Mouse (Mus musculus): Measurements from ENCODE around the gene Hoxb9. TPM values are rescaled to one million over a fixed set of nuclear protein-coding genes. Genes with fewer than 3 reads are reported as not detected.
A peak's percentile ranks its signal among the peaks of the same experiment; 100 is the strongest.

The Hoxb9 gene
- total RNA-seq, 1 experiment from 2014 or later, result not detected

GRCm38 (mm10) chr11:96264390-96265020 lies 6.8 kb upstream of the Hoxb9 start:
- ATAC-seq (replicated peaks; ENCODE audit: low read depth, poor library complexity, severe bottlenecking), result no peak

- no peak for ATAC-seq (replicated peaks; ENCODE audit: low read depth, poor library complexity, severe bottlenecking)
Observed at GRCm38 (mm10) chr11:96265954-96266353, 5.3 kb upstream of the Hoxb9 start.

- no peak for ATAC-seq (replicated peaks; ENCODE audit: low read depth, poor library complexity, severe bottlenecking)
Observed at GRCm38 (mm10) chr11:96267021-96267920, 4.0 kb upstream of the Hoxb9 start.

GRCm38 (mm10) chr11:96268031-96268745 lies 3.1 kb upstream of the Hoxb9 start:
- no peak for ATAC-seq (replicated peaks; ENCODE audit: low read depth, poor library complexity, severe bottlenecking)

- no peak for ATAC-seq (replicated peaks; ENCODE audit: low read depth, poor library complexity, severe bottlenecking)
Observed at GRCm38 (mm10) chr11:96269869-96270268, 1.4 kb upstream of the Hoxb9 start.

- ATAC-seq (replicated peaks; ENCODE audit: low read depth, poor library complexity, severe bottlenecking), result no peak
Observed at GRCm38 (mm10) chr11:96271541-96272011, 319 bp downstream of the Hoxb9 start.

GRCm38 (mm10) chr11:96272024-96272921 lies 1.0 kb downstream of the Hoxb9 start:
- no peak for ATAC-seq (replicated peaks; ENCODE audit: low read depth, poor library complexity, severe bottlenecking)

GRCm38 (mm10) chr11:96274428-96274827 lies 3.2 kb downstream of the Hoxb9 start:
- ATAC-seq (replicated peaks; ENCODE audit: low read depth, poor library complexity, severe bottlenecking), result no peak

- no peak for ATAC-seq (replicated peaks; ENCODE audit: low read depth, poor library complexity, severe bottlenecking)
Observed at GRCm38 (mm10) chr11:96275896-96276295, 4.6 kb downstream of the Hoxb9 start.

- ATAC-seq (replicated peaks; ENCODE audit: low read depth, poor library complexity, severe bottlenecking), result no peak
Observed at GRCm38 (mm10) chr11:96277151-96278044, 6.1 kb downstream of the Hoxb9 start.

GRCm38 (mm10) chr11:96278324-96278723 lies 7.1 kb downstream of the Hoxb9 start:
- ATAC-seq (replicated peaks; ENCODE audit: low read depth, poor library complexity, severe bottlenecking), result no peak

- peak; percentile 87 for ATAC-seq (replicated peaks; ENCODE audit: low read depth, poor library complexity, severe bottlenecking)
Observed at GRCm38 (mm10) chr11:96278773-96279172, 7.5 kb downstream of the Hoxb9 start.

- no peak for ATAC-seq (replicated peaks; ENCODE audit: low read depth, poor library complexity, severe bottlenecking)
Observed at GRCm38 (mm10) chr11:96279421-96280233, 8.4 kb downstream of the Hoxb9 start.

- ATAC-seq (replicated peaks; ENCODE audit: low read depth, poor library complexity, severe bottlenecking), result no peak
Observed at GRCm38 (mm10) chr11:96280399-96281378, 9.4 kb downstream of the Hoxb9 start.

GRCm38 (mm10) chr11:96281396-96281795 lies 10.1 kb downstream of the Hoxb9 start:
- no peak for ATAC-seq (replicated peaks; ENCODE audit: low read depth, poor library complexity, severe bottlenecking)

- ATAC-seq (replicated peaks; ENCODE audit: low read depth, poor library complexity, severe bottlenecking), result no peak
Observed at GRCm38 (mm10) chr11:96281855-96282570, 10.8 kb downstream of the Hoxb9 start, which contains the start of gene Hoxb8. Gene Hoxb8, plus strand, starts transcription at chr11:96281905.

Measured in common myeloid progenitor, adult 5-6 weeks (primary cell).